Mouse (Mus musculus) intestine, embryonic 14.5 days (tissue): Measurements from ENCODE around the gene B830017H08Rik. TPM values are rescaled to one million over a fixed set of nuclear protein-coding genes. Genes with fewer than 3 reads are reported as not detected.

Experiments used
- ATAC-seq: fragments of 200-750 bp; cut with Nextera tagmentation; replicated peaks from 2 replicates; pipeline ENCODE4 v1.8.0; 2017; ENCODE audit warnings: low read depth, moderate number of reproducible peaks, moderate TSS enrichment, moderate library complexity; ENCODE audit not compliant: low FRiP score, low TSS enrichment
- DNase-seq: peaks from one replicate; pipeline ENCODE4 v3.0.0-alpha.2; 2018; ENCODE audit warnings: low spot score
- H3K27ac ChIP-seq: fragments of 300-500 bp; sonication (generic); 2 replicates; pipeline ENCODE4 v1.5.1; 2014; ENCODE audit warnings: low read depth, mild to moderate bottlenecking, control low read depth
- H3K27me3 ChIP-seq: fragments of 300-500 bp; sonication (generic); replicated peaks from 2 replicates; pipeline ENCODE4 v1.6.1; 2014; ENCODE audit warnings: low read length, control low read depth; ENCODE audit not compliant: control insufficient read depth, insufficient read depth
- H3K36me3 ChIP-seq: fragments of 300-500 bp; sonication (generic); 2 replicates; pipeline ENCODE4 v1.6.1; 2014; ENCODE audit warnings: low read length, control low read depth; ENCODE audit not compliant: control insufficient read depth, insufficient read depth
- H3K4me1 ChIP-seq: fragments of 300-500 bp; sonication (generic); replicated peaks from 2 replicates; pipeline ENCODE4 v1.6.1; 2014; ENCODE audit warnings: low read length, control low read depth, mixed read lengths; ENCODE audit not compliant: control insufficient read depth, insufficient read depth
- H3K4me2 ChIP-seq: fragments of 300-500 bp; sonication (generic); 2 replicates; pipeline ENCODE4 v1.6.1; 2014; ENCODE audit warnings: low read length
- H3K4me3 ChIP-seq: fragments of 300-500 bp; sonication (generic); 2 replicates; pipeline ENCODE4 v1.5.1; 2014; ENCODE audit warnings: low read depth, low read length, control low read depth, mixed read lengths
- H3K9ac ChIP-seq: fragments of 300-500 bp; sonication (generic); 2 replicates; pipeline ENCODE4 v1.6.1; 2014; ENCODE audit warnings: mild to moderate bottlenecking, low read length
- H3K9me3 ChIP-seq: fragments of 300-500 bp; sonication (generic); 2 replicates; pipeline ENCODE4 v1.6.1; 2016; ENCODE audit warnings: low read length, control low read depth; ENCODE audit not compliant: control insufficient read depth
- WGBS: fragments of 180-500 bp; shearing (Covaris S2); extraction: QIAGEN DNeasy Blood & Tissue Kit; methylation state at CpG from one replicate; pipeline ENCODE4 v1.1.7; 2014; 5-methylcytosine and 5-hydroxymethylcytosine counted together
- polyA plus RNA-seq: library from polyadenylated mRNA; unstranded; fragments of >200 nt; fragmentation: Nextera tagmentation; extraction: Ambion mirVana; gene quantifications from 2 replicates; pipeline ENCODE4 v1.2.1, GENCODE M21; 2014

Gene B830017H08Rik
- polyA plus RNA-seq, 1 experiment from 2014 or later: not detected

GRCm38 (mm10) chr16:17834543-17834942 lies 1.6 kb downstream of the B830017H08Rik start:
- ATAC-seq: no peak
- Histone ChIP-seq H3K4me2 (peak overlapping the region; percentile 95; the same call in 1 of the 2 replicates), H3K9me3 (no peaks in the 10 kb centered on the region), H3K4me1 (no peaks in the 10 kb centered on the region), H3K27me3 (peaks cover 71% of the 10 kb centered on the region), H3K36me3 (no peaks in the 10 kb centered on the region), H3K27ac (no peak overlapping the region), H3K9ac (no peak overlapping the region), H3K4me3 (peak overlapping the region; percentile 58; the same call in 1 of the 2 replicates)
- WGBS: 61% methylated on average over 7 of the region's 7 CpGs
- no peak for DNase-seq

GRCm38 (mm10) chr16:17835481-17835880 lies 2.6 kb downstream of the B830017H08Rik start:
- Histone ChIP-seq H3K4me3 (no peak overlapping the region), H3K9ac (no peak overlapping the region), H3K27ac (no peak overlapping the region), H3K4me2 (no peak overlapping the region), H3K9me3 (no peaks in the 10 kb centered on the region), H3K36me3 (peaks cover 1% of the 10 kb centered on the region; the same call in 1 of the 2 replicates), H3K27me3 (peaks cover 66% of the 10 kb centered on the region), H3K4me1 (no peaks in the 10 kb centered on the region)
- WGBS: 51% methylated on average over 13 of the region's 13 CpGs
- ATAC-seq (no peak), DNase-seq (no peak)

- 79% methylated on average over 6 of the region's 6 CpGs for WGBS
- Histone ChIP-seq H3K27ac (no peak within 1 kb of the TSS), H3K4me2 (no peak within 1 kb of the TSS), H3K4me3 (no peak within 1 kb of the TSS), H3K9ac (no peak within 1 kb of the TSS), H3K9me3 (no peaks in the 10 kb centered on the region), H3K4me1 (no peaks in the 10 kb centered on the region), H3K27me3 (peaks cover 40% of the 10 kb centered on the region), H3K36me3 (peaks cover 27% of the 10 kb centered on the region)
- ATAC-seq (no peak), DNase-seq (no peak)
Measured at GRCm38 (mm10) chr16:17838051-17838450, 5.1 kb downstream of the B830017H08Rik start, which contains the start of gene Car15. Car15 (minus strand) TSS chr16:17838364.

- Histone ChIP-seq H3K4me1 (no peaks in the 10 kb centered on the region), H3K9ac (no peak overlapping the region), H3K27me3 (peaks cover 21% of the 10 kb centered on the region), H3K27ac (no peak overlapping the region), H3K9me3 (no peaks in the 10 kb centered on the region), H3K4me3 (no peak overlapping the region), H3K36me3 (peaks cover 46% of the 10 kb centered on the region), H3K4me2 (no peak overlapping the region)
- no peak for DNase-seq
- WGBS: 86% methylated on average over 4 of the region's 4 CpGs
- ATAC-seq: no peak
Measured at GRCm38 (mm10) chr16:17839976-17840375, 7.1 kb downstream of the B830017H08Rik start.

GRCm38 (mm10) chr16:17842437-17842836 lies 9.5 kb downstream of the B830017H08Rik start:
- H3K4me1 ChIP-seq: no peaks in the 10 kb centered on the region
- no peak overlapping the region for H3K4me3 ChIP-seq
- H3K9me3 ChIP-seq: no peaks in the 10 kb centered on the region
- H3K9ac ChIP-seq: no peak overlapping the region
- no peak overlapping the region for H3K27ac ChIP-seq
- H3K4me2 ChIP-seq: no peak overlapping the region
- 96% methylated on average over 7 of the region's 7 CpGs for WGBS
- no peaks in the 10 kb centered on the region; the same call in 1 of the 2 replicates for H3K27me3 ChIP-seq
- peaks cover 70% of the 10 kb centered on the region for H3K36me3 ChIP-seq
- no peak for DNase-seq
- ATAC-seq: no peak

GRCm38 (mm10) chr16:17843701-17844365 lies 10.9 kb downstream of the B830017H08Rik start:
- Histone ChIP-seq H3K4me2 (no peak overlapping the region), H3K27ac (no peak overlapping the region), H3K4me1 (no peaks in the 10 kb centered on the region), H3K9me3 (no peaks in the 10 kb centered on the region), H3K9ac (no peak overlapping the region), H3K4me3 (no peak overlapping the region), H3K36me3 (peaks cover 84% of the 10 kb centered on the region), H3K27me3 (no peaks in the 10 kb centered on the region)
- ATAC-seq (no peak), DNase-seq (no peak)
- WGBS: 85% methylated on average over 10 of the region's 10 CpGs

GRCm38 (mm10) chr16:17848431-17848830 lies 15.5 kb downstream of the B830017H08Rik start:
- no peaks in the 10 kb centered on the region for H3K9me3 ChIP-seq
- H3K27ac ChIP-seq: no peak overlapping the region
- no peak overlapping the region for H3K4me2 ChIP-seq
- peaks cover 94% of the 10 kb centered on the region for H3K36me3 ChIP-seq
- 96% methylated on average over 6 of the region's 6 CpGs for WGBS
- H3K9ac ChIP-seq: no peak overlapping the region
- DNase-seq: no peak
- H3K4me1 ChIP-seq: no peaks in the 10 kb centered on the region
- ATAC-seq: no peak
- H3K27me3 ChIP-seq: no peaks in the 10 kb centered on the region
- no peak overlapping the region for H3K4me3 ChIP-seq

GRCm38 (mm10) chr16:17848928-17849327 lies 16.0 kb downstream of the B830017H08Rik start:
- DNase-seq: no peak
- no peaks in the 10 kb centered on the region for H3K9me3 ChIP-seq
- ATAC-seq: no peak
- no peaks in the 10 kb centered on the region for H3K27me3 ChIP-seq
- no peak overlapping the region for H3K9ac ChIP-seq
- H3K4me3 ChIP-seq: no peak overlapping the region
- H3K4me2 ChIP-seq: no peak overlapping the region
- WGBS: 19% methylated on average over 1 of the region's 1 CpGs
- H3K4me1 ChIP-seq: no peaks in the 10 kb centered on the region
- H3K27ac ChIP-seq: no peak overlapping the region
- H3K36me3 ChIP-seq: peaks cover 94% of the 10 kb centered on the region

- no peak overlapping the region for H3K27ac ChIP-seq
- H3K9me3 ChIP-seq: no peaks in the 10 kb centered on the region
- no peak overlapping the region for H3K4me2 ChIP-seq
- 85% methylated on average over 6 of the region's 6 CpGs for WGBS
- no peaks in the 10 kb centered on the region for H3K27me3 ChIP-seq
- H3K4me1 ChIP-seq: no peaks in the 10 kb centered on the region
- H3K9ac ChIP-seq: no peak overlapping the region
- no peak for ATAC-seq
- H3K4me3 ChIP-seq: no peak overlapping the region
- DNase-seq: no peak
- H3K36me3 ChIP-seq: peaks cover 94% of the 10 kb centered on the region
Measured at GRCm38 (mm10) chr16:17849486-17849885, 16.6 kb downstream of the B830017H08Rik start.
